Mouse (Mus musculus): ENCODE results near the gene Trim80. TPM values are rescaled to one million over a fixed set of nuclear protein-coding genes. Genes with fewer than 3 reads are reported as not detected.
"Not testable (repeated sequence)": the region's sequence is repeated elsewhere in the genome, so short reads cannot be mapped to it uniquely, and the experiment has no call there.

Gene Trim80
- polyA plus RNA-seq, 1 experiment from 2014 or later, result 0.27 TPM

GRCm38 (mm10) chr11:115477388-115477787 is 37.0 kb downstream of the Trim80 start:
- H3K9ac ChIP-seq (ENCODE audit: low read depth, low read length); H3K27me3 ChIP-seq (replicated peaks; ENCODE audit: control insufficient read depth, insufficient read depth, low read length); H3K9me3 ChIP-seq (ENCODE audit: control insufficient read depth, low read length); DNase-seq (ENCODE audit: low spot score); ATAC-seq (replicated peaks; ENCODE audit: low FRiP score); H3K36me3 ChIP-seq (ENCODE audit: control insufficient read depth, insufficient read depth, low read length); H3K27ac ChIP-seq (ENCODE audit: low read depth, low read length): not testable (repeated sequence)
- Histone ChIP-seq H3K4me2 (peak overlapping the region; percentile 75; the same call in 1 of the 2 replicates), H3K4me1 (replicated peaks; ENCODE audit: control insufficient read depth, insufficient read depth, low read length) (peaks cover 15% of the 10 kb centered on the region), H3K4me3 (ENCODE audit: low read depth, low read length) (peak overlapping the region; percentile 1; the same call in 1 of the 2 replicates)
- whole genome bisulfite sequencing, result 64% methylated on average over 7 of the region's 7 CpGs

GRCm38 (mm10) chr11:115478296-115478938 is 38.1 kb downstream of the Trim80 start:
- Histone ChIP-seq H3K9ac (ENCODE audit: low read depth, low read length) (no peak overlapping the region), H3K4me1 (replicated peaks; ENCODE audit: control insufficient read depth, insufficient read depth, low read length) (peaks cover 15% of the 10 kb centered on the region), H3K36me3 (ENCODE audit: control insufficient read depth, insufficient read depth, low read length) (no peaks in the 10 kb centered on the region), H3K4me3 (ENCODE audit: low read depth, low read length) (no peak overlapping the region), H3K27me3 (replicated peaks; ENCODE audit: control insufficient read depth, insufficient read depth, low read length) (no peaks in the 10 kb centered on the region), H3K27ac (ENCODE audit: low read depth, low read length) (no peak overlapping the region), H3K4me2 (no peak overlapping the region), H3K9me3 (ENCODE audit: control insufficient read depth, low read length) (no peaks in the 10 kb centered on the region)
- ATAC-seq (replicated peaks; ENCODE audit: low FRiP score), result no peak
- DNase-seq (ENCODE audit: low spot score), result no peak
- WGBS, result 79% methylated on average over 9 of the region's 9 CpGs

- no peak for ATAC-seq (replicated peaks; ENCODE audit: low FRiP score)
- Histone ChIP-seq H3K4me2 (no peak overlapping the region), H3K4me3 (ENCODE audit: low read depth, low read length) (no peak overlapping the region), H3K4me1 (replicated peaks; ENCODE audit: control insufficient read depth, insufficient read depth, low read length) (peaks cover 3% of the 10 kb centered on the region), H3K27me3 (replicated peaks; ENCODE audit: control insufficient read depth, insufficient read depth, low read length) (no peaks in the 10 kb centered on the region), H3K9me3 (ENCODE audit: control insufficient read depth, low read length) (no peaks in the 10 kb centered on the region), H3K9ac (ENCODE audit: low read depth, low read length) (no peak overlapping the region), H3K36me3 (ENCODE audit: control insufficient read depth, insufficient read depth, low read length) (no peaks in the 10 kb centered on the region; the same call in 1 of the 2 replicates), H3K27ac (ENCODE audit: low read depth, low read length) (no peak overlapping the region)
- no peak for DNase-seq (ENCODE audit: low spot score)
- 76% methylated on average over 6 of the region's 6 CpGs for whole genome bisulfite sequencing
Measured at GRCm38 (mm10) chr11:115481553-115482259, 41.4 kb downstream of the Trim80 start.

- H3K9me3 ChIP-seq (ENCODE audit: control insufficient read depth, low read length), result no peaks in the 10 kb centered on the region
- no peaks in the 10 kb centered on the region for H3K27me3 ChIP-seq (replicated peaks; ENCODE audit: control insufficient read depth, insufficient read depth, low read length)
- no peak overlapping the region for H3K9ac ChIP-seq (ENCODE audit: low read depth, low read length)
- H3K36me3 ChIP-seq (ENCODE audit: control insufficient read depth, insufficient read depth, low read length), result no peaks in the 10 kb centered on the region; the same call in 1 of the 2 replicates
- no peak overlapping the region for H3K27ac ChIP-seq (ENCODE audit: low read depth, low read length)
- DNase-seq (ENCODE audit: low spot score) (no peak), ATAC-seq (replicated peaks; ENCODE audit: low FRiP score) (no peak)
- 74% methylated on average over 11 of the region's 11 CpGs for WGBS
- no peak overlapping the region for H3K4me3 ChIP-seq (ENCODE audit: low read depth, low read length)
- H3K4me2 ChIP-seq, result no peak overlapping the region
- H3K4me1 ChIP-seq (replicated peaks; ENCODE audit: control insufficient read depth, insufficient read depth, low read length), result no peaks in the 10 kb centered on the region
Measured at GRCm38 (mm10) chr11:115483278-115483677, 42.9 kb downstream of the Trim80 start.

DNA sequence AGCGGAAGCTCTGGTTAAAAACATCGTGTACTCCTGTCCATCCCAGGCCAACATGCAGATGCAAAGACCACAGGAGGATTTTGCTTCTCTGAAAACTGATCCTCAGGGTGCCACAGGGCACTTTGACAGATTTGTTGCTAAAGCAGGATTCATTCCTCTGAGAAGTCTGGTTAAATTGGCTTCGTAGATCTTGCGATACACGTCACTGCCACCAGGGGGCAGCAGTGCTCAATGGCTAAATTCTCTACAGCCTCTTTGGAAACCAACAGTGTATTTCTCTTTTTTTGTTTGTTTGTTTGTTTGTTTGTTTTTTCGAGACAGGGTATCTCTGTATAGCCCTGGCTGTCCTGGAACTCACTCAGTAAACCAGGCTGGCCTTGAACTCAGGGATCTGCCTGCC is 43.4 kb downstream of the Trim80 start:
- H3K27ac ChIP-seq (ENCODE audit: low read depth, low read length), result no peak overlapping the region
- H3K4me3 ChIP-seq (ENCODE audit: low read depth, low read length), result no peak overlapping the region
- H3K9ac ChIP-seq (ENCODE audit: low read depth, low read length), result no peak overlapping the region
- H3K4me2 ChIP-seq, result no peak overlapping the region
- peak; percentile 73 for DNase-seq (ENCODE audit: low spot score)
- ATAC-seq (replicated peaks; ENCODE audit: low FRiP score), result no peak
- no peaks in the 10 kb centered on the region for H3K9me3 ChIP-seq (ENCODE audit: control insufficient read depth, low read length)
- WGBS, result 21% methylated on average over 6 of the region's 6 CpGs
- H3K27me3 ChIP-seq (replicated peaks; ENCODE audit: control insufficient read depth, insufficient read depth, low read length), result no peaks in the 10 kb centered on the region
- H3K4me1 ChIP-seq (replicated peaks; ENCODE audit: control insufficient read depth, insufficient read depth, low read length), result no peaks in the 10 kb centered on the region
- H3K36me3 ChIP-seq (ENCODE audit: control insufficient read depth, insufficient read depth, low read length), result peaks cover 2% of the 10 kb centered on the region; the same call in 1 of the 2 replicates

GRCm38 (mm10) chr11:115485155-115485554 is 44.8 kb downstream of the Trim80 start:
- peaks cover 7% of the 10 kb centered on the region for H3K36me3 ChIP-seq (ENCODE audit: control insufficient read depth, insufficient read depth, low read length)
- no peak overlapping the region for H3K9ac ChIP-seq (ENCODE audit: low read depth, low read length)
- ATAC-seq (replicated peaks; ENCODE audit: low FRiP score) (no peak), DNase-seq (ENCODE audit: low spot score) (no peak)
- WGBS, result 71% methylated on average over 12 of the region's 12 CpGs
- no peaks in the 10 kb centered on the region for H3K9me3 ChIP-seq (ENCODE audit: control insufficient read depth, low read length)
- H3K27me3 ChIP-seq (replicated peaks; ENCODE audit: control insufficient read depth, insufficient read depth, low read length), result no peaks in the 10 kb centered on the region
- no peak overlapping the region for H3K4me3 ChIP-seq (ENCODE audit: low read depth, low read length)
- H3K4me1 ChIP-seq (replicated peaks; ENCODE audit: control insufficient read depth, insufficient read depth, low read length), result peaks cover under 1% of the 10 kb centered on the region; the same call in 1 of the 2 replicates
- no peak overlapping the region for H3K27ac ChIP-seq (ENCODE audit: low read depth, low read length)
- H3K4me2 ChIP-seq, result no peak overlapping the region

DNA sequence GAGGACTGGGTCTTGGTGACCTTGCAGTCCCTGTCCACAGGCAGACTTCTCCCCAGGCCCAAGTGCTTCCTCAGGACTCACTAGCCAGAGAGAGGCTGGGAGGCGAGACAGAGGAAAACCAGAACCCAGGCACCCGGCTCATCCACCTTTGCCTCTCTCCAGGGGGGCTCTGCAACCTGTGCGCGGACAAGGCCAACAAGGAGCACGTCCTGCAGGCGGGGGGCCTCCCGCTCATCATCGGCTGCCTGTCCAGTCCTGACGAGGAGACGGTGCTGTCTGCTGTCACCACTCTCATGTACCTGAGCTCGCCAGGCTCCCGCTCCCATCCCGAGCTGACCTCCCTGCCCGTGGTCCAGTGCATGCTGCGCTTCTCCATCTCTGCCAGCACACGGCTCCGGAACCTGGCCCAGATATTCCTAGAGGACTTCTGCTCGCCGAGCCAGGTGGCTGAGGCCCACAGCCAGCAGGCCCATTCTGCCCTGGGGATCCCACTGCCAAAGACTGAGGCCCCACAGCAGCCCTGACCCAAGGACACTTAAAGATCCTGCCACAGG is 48.3 kb downstream of the Trim80 start:
- H3K27me3 ChIP-seq (replicated peaks; ENCODE audit: control insufficient read depth, insufficient read depth, low read length), result no peaks in the 10 kb centered on the region
- WGBS, result 89% methylated on average over 19 of the region's 19 CpGs
- peaks cover 14% of the 10 kb centered on the region for H3K4me1 ChIP-seq (replicated peaks; ENCODE audit: control insufficient read depth, insufficient read depth, low read length)
- H3K27ac ChIP-seq (ENCODE audit: low read depth, low read length), result no peak overlapping the region
- H3K4me3 ChIP-seq (ENCODE audit: low read depth, low read length), result no peak overlapping the region
- no peaks in the 10 kb centered on the region for H3K9me3 ChIP-seq (ENCODE audit: control insufficient read depth, low read length)
- H3K4me2 ChIP-seq, result no peak overlapping the region
- ATAC-seq (replicated peaks; ENCODE audit: low FRiP score), result no peak
- H3K36me3 ChIP-seq (ENCODE audit: control insufficient read depth, insufficient read depth, low read length), result peaks cover 9% of the 10 kb centered on the region
- no peak overlapping the region for H3K9ac ChIP-seq (ENCODE audit: low read depth, low read length)
- no peak for DNase-seq (ENCODE audit: low spot score)

DNA sequence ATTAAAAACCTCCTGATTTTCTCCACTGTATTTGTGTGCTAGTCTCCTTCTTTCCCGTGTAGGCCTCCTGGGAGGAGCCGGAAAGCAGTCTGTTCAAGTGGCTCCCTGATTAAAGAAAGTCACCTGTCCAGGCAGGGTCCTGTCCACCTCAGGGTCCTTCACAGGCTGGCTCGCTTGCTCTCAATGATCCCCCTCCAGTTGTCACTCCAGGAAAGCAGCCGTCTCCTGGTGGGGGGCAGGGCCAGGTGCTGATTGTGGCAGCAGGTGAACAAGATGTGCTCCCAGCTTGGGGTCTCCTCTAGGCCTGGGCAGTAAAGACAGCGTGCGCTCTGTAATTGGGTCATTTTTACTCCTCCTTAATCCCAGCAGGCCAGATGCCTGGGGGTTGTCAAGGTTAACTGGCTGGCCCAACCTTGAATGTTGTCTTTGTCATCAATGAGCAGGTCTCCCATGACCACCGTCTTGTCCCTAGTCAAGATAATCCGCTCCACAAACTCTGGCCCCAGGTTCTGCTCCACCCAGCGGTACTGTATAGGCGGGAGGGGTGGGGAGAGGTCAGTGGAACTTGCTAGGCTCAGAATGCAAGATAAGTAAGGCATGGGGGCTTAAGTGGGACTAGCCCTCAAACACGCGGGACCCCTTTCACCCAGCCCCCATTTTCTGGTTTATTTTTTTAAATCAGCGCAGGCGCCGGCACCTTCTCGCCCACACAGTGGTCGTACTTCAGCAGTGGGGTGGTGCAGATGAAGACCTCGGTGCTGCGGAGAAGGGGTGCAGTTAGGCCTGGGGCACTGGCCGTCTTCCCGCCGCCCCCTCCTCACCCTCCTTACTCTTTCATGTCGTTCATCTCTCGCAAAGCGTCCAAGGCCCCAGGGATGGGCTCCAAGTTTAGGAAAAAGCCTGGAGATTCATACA is 50.4 kb downstream of the Trim80 start:
- Histone ChIP-seq H3K4me1 (replicated peaks; ENCODE audit: control insufficient read depth, insufficient read depth, low read length) (peaks cover 16% of the 10 kb centered on the region), H3K27ac (ENCODE audit: low read depth, low read length) (peak overlapping the region; percentile 65; the same call in 1 of the 2 replicates), H3K4me3 (ENCODE audit: low read depth, low read length) (peak overlapping the region; percentile 65), H3K9me3 (ENCODE audit: control insufficient read depth, low read length) (no peaks in the 10 kb centered on the region), H3K36me3 (ENCODE audit: control insufficient read depth, insufficient read depth, low read length) (peaks cover 9% of the 10 kb centered on the region), H3K4me2 (peak overlapping the region; percentile 79), H3K27me3 (replicated peaks; ENCODE audit: control insufficient read depth, insufficient read depth, low read length) (no peaks in the 10 kb centered on the region), H3K9ac (ENCODE audit: low read depth, low read length) (peak overlapping the region; percentile 73)
- ATAC-seq (replicated peaks; ENCODE audit: low FRiP score) (peak; percentile 24; the same call in 1 of the 2 replicates), DNase-seq (ENCODE audit: low spot score) (no peak)
- 25% methylated on average over 25 of the region's 25 CpGs for WGBS
